Mouse (Mus musculus): ENCODE measurements around the gene Fam189b.

GRCm38 (mm10) chr3:89156951-89157350 lies 26.0 kb upstream of the Fam189b start:
- TF ChIP-seq CTCF (IDR thresholded peaks at IDR 0.05; ENCODE audit: borderline replicate concordance, insufficient read depth, low read depth, low read length): no peak
- no peak for TF ChIP-seq POLR2A (IDR thresholded peaks at IDR 0.05; ENCODE audit: borderline replicate concordance, insufficient read depth, low read length)
